Mouse (Mus musculus): Measurements from ENCODE around the gene Igfals.

Gene Igfals

GRCm38 (mm10) chr17:24865776-24866175, at the start of gene Igfals:
TSS of gene Igfals (plus strand) at chr17:24865997.
- no peak for DNase-seq (ENCODE audit: low read depth, low spot score)

- no peak for DNase-seq (ENCODE audit: low read depth, low spot score)
Measured at GRCm38 (mm10) chr17:24817503-24817902, 48.3 kb upstream of the Igfals start.

DNA sequence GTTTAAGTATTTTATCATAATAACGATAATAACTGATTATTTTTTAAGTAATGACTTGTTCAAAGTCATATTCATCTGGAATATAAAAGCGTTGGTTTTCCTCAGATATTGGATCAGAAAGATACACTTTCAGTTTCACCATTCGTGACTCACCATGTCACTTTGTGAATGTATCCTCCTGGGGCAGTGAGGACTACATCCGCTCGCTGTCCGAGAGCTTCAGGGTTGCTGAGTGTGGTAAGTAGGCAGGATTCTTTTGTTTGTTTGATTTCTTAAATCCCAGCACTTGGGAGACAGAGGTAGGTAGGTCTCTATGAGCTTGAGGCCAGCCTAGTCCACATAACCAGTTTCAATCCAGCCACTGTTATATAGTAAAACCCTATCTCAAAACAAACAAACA, 47.6 kb upstream of the Igfals start:
- no peak for DNase-seq (ENCODE audit: low read depth, low spot score)

DNA sequence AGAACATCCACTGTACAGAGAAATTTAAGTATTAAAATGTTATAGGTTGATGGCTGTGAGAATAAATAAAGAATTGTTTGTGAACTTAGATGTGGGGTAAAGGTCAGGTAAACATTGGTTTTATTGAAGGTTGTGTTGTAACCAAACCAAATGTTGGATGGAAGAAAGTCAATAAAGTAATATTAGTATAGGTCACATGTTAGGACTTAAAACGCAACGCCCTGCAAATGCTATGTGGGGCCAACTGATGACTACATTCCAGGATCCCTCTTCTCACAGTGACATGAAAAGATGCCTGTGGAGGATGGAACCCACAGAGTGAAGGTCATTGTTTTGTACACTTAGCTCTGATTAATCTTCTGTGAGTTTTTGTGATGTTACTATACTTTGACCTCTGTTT, 46.3 kb upstream of the Igfals start:
- DNase-seq (ENCODE audit: low read depth, low spot score) = no peak

DNA sequence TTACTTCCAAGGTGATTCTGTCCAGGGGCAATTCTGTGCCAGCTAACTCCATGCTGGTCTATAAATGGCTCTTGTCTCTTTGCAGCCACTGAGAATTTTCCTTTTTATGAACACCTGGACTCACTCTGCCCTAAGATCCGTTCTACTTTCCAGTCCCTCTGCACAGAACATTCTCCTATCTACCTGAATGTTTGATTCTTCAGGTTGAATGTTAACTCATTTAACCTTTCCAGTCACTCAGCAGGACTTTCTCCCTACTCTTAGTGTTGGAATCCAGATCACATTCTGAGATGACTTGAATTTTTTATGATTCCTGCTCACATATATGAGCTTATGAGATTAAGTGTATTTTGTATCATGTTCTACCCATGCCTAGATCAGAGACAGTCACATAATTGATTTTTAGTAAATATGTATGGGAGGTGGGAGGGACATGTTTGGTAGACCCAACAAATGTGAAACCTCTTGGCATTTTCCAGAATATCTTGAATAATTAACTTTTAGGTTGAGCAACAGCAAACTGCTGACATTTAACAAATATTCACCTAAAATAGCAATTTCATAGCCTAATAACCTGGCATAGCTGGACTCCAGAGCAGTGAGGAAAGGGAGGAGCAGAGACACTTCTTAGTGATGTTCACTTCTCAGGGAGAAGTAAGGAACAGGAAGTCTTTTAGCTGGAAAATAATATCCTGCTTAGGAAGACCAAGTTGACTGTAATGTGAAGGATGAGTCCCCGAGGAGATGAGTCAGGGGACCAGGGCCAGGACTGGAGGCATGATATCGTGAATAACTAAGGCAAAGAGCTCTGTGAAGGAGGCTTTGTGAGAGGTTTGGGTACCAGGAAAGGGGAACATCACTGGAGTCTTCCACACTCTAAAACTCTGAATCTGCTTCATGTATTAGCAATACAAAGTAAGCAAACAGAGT, 44.2 kb upstream of the Igfals start:
- no peak for DNase-seq (ENCODE audit: low read depth, low spot score)

DNA sequence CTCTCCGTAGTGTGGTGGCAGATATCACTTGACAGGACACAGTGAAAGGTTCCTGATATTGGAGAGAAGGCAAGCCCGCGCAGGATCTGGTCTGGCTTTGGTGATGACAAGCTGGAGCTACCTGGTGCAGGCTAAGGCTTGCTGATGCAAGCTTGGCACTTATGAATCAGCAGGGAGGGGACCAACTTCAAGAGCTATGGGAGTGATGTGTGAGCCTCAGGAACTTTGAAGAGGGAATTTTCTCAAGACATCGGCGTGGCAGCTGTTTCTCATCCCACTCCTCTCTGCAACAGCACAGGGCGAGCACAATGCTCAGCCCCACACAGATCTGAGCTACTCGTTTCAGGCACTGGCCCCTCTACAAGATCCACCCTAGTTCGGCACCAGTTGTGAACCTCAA, 26.0 kb upstream of the Igfals start, which contains the start of gene Hagh:
Gene Hagh (plus strand): TSS at position 302 of the 400 bp plus-strand sequence.
- DNase-seq (ENCODE audit: low read depth, low spot score) = no peak

GRCm38 (mm10) chr17:24840341-24840740, 25.5 kb upstream of the Igfals start:
- DNase-seq (ENCODE audit: low read depth, low spot score) = no peak

GRCm38 (mm10) chr17:24841133-24841532, 24.7 kb upstream of the Igfals start:
- DNase-seq (ENCODE audit: low read depth, low spot score) = no peak

GRCm38 (mm10) chr17:24842631-24843030, 23.2 kb upstream of the Igfals start:
- no peak for DNase-seq (ENCODE audit: low read depth, low spot score)

DNA sequence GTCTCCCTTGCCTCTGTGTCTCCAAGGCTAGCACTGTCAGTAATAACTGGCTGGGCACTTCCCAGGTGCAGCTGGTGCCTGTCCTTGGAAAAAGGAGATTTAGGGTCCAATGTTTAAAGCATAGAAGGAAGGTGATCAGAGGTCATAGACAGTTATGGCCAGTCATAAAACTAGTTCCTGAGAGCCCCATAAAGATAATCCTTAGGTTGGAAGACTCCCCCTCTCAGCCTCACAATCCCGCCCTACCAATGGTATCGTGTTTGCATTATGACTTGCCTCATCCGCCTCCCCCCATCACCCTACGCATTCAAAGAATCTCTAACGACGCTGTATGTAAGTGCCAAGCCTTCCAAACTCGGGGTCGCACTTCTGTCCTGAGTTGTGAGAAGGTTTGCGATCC, 21.3 kb upstream of the Igfals start:
- no peak for DNase-seq (ENCODE audit: low read depth, low spot score)

DNA sequence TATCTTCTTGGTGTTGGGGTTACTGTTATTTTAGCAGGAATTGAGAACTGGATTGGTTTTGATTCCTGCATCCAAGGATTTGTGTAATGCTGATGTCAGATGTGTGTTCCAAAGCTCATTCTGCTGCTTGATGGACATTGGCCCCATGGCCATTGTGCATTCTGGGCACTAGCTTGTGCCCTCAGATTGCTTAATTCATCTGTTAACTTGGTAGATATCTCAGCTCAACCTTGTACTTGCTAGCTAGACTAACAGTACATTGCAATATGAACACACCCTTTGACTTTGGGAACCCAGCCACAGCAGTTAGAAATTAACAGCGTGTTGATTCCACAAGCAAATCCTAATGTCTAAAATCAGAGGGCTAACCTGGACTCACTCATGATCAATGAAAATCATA, 18.4 kb upstream of the Igfals start:
- no peak for DNase-seq (ENCODE audit: low read depth, low spot score)

GRCm38 (mm10) chr17:24848600-24849031, 17.2 kb upstream of the Igfals start:
- DNase-seq (ENCODE audit: low read depth, low spot score) = peak; percentile 65

GRCm38 (mm10) chr17:24849733-24850064, 16.1 kb upstream of the Igfals start:
- DNase-seq (ENCODE audit: low read depth, low spot score) = no peak

GRCm38 (mm10) chr17:24850065-24850772, 15.6 kb upstream of the Igfals start, which contains the start of gene Fahd1:
TSS of gene Fahd1 (minus strand) at chr17:24850364.
- DNase-seq (ENCODE audit: low read depth, low spot score) = peak; percentile 97

GRCm38 (mm10) chr17:24850773-24851127, 15.0 kb upstream of the Igfals start:
- no peak for DNase-seq (ENCODE audit: low read depth, low spot score)

GRCm38 (mm10) chr17:24851381-24852125, 14.2 kb upstream of the Igfals start:
- no peak for DNase-seq (ENCODE audit: low read depth, low spot score)

DNA sequence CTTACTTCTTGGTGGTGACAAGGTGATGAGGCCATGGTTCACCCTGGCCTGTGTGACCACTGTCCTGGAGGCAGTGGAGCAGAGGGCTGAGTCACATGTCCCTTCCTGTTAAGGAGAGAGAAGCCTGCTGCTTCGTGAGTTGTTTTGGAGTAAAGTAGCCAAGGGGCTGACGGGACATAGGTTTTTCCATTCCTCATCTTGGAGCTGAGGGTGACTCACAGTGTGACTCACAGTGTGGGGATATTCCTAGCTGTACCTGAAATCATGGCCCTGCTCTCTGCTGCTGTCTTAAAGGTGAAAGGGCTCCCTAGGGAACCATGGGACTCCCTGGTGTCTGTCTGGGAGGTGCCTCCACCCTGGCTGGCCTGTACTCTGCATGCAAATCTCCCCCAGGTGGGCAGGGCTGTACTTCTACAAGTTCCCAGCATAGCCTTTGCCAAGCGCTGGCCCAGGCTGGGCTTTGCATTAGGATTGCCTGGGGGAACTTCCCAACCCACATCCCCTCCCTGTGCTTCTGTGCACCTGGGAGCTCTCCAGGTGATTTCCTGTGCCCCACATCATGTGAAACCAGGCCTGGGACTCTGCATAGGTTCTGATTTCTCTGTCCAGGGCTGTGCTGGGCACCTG, 9.8 kb upstream of the Igfals start:
- no peak for DNase-seq (ENCODE audit: low read depth, low spot score)

DNA sequence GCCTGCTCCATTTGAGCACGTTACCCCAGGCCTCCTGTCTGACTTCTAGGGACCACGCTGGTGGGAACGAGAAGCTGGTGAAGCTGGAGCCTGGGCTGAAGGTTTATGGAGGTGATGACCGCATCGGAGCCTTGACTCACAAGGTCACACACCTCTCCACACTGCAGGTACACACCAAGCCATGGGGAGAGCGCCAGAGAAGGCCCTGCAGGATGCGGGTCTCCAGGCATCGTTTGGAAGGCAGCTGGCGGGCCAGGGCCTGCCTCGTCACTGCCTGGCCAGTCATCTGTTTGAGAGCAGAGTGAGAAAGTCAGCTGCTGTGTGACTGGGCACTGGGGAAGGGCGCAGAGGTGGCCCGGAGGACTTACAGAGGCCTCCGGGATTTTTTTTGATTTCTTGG, 9.2 kb upstream of the Igfals start:
- DNase-seq (ENCODE audit: low read depth, low spot score) = no peak

GRCm38 (mm10) chr17:24857831-24858470, 7.8 kb upstream of the Igfals start:
- no peak for DNase-seq (ENCODE audit: low read depth, low spot score)

DNA sequence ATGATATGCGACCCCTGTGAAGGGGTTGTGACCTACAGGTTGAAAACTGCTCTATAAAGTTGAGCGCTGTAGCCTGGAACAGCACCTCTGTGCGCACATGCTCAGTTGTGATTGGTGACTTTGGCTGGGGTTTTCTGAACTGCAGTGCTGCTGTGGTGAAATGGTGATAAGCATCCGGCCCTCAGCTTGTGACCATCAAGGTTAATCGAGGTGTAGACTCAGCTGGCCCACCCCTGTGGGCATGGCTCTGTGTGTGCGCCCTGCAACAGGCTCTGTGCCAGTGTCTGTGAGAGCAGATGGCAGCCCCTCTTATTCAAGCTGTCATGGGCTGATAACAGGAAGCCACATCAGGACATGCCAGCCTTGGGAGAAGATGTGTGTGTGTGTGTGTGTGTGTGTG, 6.8 kb upstream of the Igfals start:
- DNase-seq (ENCODE audit: low read depth, low spot score) = peak; percentile 70

DNA sequence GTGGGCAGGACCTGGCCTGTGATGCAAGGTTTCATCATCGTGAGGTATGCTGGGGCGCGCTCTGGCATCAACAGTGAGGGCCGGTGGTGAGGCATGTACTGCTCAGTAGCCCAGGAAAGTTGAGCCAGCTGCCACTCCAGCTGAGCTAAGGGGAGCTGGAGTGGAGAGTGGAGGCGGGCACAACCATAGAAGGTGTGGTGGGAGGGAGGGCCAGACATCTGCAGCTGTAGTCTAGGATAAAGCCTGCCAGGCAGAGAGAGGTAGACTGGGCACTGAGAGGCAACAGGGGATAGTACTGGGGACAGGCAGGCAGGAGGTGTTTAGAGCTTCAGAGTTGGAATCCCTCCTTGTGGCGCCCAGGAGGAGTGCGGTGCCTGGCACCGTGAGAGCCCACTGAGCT, 5.7 kb upstream of the Igfals start:
- no peak for DNase-seq (ENCODE audit: low read depth, low spot score)
